Mouse (Mus musculus): ENCODE results near the gene Tmem107.
"Not testable (repeated sequence)": the region's sequence is repeated elsewhere in the genome, so short reads cannot be mapped to it uniquely, and the experiment has no call there.

Gene Tmem107

DNA sequence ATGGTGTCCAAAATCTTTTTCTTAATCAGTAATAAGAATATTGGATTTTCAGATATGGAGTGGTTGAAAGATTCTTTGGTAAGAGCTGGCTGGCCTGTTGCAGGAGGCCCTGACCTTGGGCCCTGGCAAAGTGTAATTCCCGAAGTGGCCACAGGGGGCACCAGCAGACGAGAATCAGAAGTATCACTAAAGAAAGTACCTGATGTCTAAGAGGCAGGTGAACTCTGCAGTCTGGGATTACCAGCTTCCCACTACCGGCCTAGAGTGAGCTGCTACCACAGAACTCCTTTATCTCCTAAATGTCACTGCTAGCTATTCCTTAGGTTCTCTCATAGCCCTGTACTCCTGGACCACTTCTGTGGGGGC lies 21.8 kb downstream of the Tmem107 start:
- DNase-seq (ENCODE audit: low read depth, low spot score), result peak; percentile 83

DNA sequence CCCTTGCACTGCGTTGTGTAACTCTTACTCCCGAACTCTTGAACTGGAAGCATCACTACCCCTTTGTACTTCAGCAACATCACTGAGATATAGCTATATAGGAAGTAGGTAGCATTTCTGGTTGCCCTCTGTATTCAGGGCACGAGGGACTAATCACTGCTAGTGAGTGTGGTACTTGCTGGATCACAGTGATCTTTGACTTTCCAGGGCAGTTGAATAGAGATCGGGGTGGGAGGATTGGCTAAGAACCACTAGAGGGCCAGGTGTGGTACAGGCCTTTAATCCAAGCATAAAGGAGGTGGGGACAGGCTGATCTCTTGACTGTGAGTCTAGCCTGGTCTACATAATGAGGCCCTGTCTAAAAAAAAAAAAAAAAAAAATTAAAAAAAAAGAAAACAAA lies 22.3 kb downstream of the Tmem107 start:
- DNase-seq (ENCODE audit: low read depth, low spot score), result no peak

DNA sequence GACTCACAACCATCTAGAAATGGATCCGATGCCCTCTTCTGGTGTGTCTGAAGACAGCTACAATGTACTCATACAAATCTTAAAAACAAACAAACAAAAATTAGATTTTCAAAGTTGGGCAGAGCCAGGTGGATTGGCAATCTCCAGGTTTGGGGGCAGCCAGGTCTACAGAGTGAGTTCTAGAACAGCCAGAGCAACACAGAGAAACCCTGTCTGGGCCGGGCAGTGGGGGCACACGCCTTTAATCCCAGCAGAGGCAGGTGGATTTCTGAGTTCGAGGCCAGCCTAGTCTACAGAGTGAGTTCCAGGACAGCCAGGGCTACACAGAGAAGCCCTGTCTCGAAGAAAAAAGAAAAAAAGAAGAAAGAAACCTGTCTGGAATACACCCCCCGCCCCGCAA lies 23.2 kb downstream of the Tmem107 start:
- DNase-seq (ENCODE audit: low read depth, low spot score), result not testable (repeated sequence)

DNA sequence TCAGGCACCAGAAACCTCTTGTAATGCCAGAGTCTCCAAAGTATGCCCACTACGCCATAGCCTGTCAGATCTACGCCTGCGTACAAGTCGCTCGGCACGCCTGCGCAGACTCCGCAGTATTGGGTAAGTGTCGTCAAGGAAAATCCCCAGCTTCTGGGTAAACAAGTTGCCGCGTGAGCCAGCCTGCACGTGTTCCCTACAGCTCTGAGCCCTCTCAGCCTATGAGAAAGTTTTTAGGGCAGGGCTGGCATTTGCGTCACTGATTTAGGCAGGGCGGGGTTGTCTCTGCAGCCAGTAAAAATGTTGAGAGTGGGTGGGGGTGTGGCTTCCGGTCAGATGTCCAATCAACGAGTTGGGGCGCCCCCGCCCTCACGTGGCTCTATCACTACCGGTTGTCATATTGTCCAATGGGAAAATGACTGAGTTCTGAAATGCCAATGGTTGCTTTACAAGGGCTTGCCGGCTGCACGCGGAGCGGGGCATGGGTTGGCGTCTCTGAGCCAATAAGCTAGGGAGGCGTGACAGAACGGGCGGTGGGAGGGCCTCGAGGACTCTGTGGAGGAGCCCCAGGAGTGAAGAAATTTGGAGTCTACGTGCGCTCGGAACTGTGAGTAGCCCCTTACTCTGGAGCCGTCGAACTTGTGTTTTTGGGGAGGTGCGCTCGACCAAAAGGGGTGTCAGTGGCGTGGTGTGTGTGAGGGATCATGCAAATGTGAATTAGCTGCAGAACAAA lies 24.3 kb downstream of the Tmem107 start, which contains the start of gene Per1:
Per1 (plus strand) TSS at position 521 of the 733 bp plus-strand sequence.
- DNase-seq (ENCODE audit: low read depth, low spot score), result peak; percentile 100

DNA sequence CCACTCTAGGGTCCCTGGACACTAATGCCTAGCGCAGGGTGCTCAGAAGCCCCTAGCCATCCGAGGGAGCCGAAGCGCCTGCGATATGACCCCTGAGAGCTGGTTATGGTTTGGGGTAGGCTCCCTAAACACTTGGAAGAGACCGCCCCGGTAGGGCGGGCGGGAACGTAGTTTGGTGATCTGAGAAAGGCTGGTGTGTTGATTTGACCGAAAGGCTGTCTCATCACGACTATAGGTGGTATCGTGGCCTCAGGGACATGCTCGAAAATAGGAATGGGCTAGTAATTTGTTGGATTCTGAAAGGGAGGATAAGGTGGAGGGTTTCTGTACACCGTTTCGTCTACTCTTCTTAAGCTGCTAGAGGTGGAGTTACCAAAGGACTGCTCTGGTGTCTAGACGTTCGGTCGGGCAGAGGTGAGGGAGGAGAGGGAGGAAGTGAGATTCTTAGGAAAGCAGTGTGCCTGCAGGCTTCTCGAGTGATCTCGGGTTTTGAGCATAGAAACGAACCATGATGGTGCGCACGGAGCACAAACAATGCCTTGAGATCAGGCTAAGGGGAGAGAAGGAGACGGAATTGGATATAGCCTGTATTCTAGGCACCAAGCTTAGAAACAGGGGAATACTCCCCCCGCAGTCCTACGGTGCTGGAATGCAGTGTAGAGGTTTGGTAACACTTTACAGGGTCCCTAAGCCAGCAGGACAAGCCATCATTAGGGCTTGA lies 25.1 kb downstream of the Tmem107 start:
- peak; percentile 48 for DNase-seq (ENCODE audit: low read depth, low spot score)

DNA sequence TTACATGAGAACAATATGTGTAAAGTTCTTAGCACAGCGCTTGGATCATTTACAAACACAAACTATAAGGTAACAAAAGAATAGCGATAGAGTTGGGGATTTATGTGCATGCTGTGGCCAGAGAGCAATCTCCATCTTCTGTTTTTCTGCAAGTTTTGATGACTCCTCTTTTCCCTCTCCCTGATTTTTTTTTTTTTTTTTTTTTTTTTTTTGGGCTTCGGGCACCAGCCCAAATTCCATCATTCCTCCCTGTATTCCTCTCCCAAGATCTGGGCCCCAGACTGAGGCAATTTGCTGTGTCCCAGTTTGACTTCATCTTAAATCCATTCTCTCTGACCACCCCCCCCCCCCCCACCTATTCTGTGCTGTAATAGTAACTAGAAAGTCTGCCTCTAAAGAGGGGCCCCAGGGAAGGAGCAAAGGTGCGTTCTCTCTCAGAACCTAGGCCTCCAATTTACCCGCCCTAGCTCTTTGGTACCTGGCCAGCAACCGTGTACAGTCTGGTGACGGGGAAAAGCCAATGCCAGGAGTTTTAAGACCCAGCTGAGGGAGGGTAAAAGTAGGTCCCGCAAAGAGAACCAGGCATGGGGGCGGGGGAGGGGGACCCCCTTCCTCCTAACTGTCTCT lies 25.9 kb downstream of the Tmem107 start:
- DNase-seq (ENCODE audit: low read depth, low spot score), result no peak

DNA sequence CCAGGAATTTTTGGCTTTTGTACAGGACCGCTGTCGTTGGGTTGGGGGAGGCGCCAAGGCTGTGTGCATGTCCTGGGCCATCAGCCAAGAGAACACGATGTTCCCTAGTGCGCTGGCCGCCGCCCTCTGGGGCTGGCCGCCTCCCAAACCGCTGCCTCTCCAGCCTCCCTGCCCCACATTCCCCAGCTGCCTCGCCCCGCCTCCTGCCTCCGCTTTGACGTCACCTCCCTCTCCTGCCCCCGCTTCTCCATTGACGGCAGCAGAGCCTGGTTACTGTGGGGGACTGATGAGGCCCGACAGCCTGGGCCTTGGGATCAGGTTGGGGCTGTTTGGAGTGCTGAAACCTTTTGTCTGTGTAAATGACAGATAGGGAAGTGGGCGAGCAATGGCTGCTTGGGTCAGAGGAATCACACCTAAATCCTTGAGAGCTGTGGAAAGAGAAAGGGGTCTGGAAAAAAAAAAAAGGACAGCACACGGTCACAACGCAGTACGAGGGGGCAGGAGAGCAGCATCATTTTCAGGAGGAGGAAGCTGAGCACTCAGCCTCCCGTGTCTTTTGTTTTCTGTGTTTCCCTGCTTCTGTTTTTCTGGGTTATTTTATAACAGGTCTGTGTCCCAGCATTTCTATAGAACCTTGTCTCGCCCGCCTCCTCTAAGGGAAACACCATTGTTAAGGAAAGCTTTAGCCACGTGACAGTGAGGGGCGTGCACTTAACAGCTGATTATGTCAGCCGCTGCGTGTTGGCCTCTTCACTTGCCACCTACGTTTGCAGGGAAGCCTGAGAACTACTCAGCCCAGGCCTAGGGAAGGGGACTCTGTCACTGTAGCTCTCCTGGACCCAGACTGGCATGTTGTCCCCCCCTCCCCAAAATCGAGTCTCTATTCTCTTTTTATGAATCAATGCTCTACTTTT lies 26.6 kb downstream of the Tmem107 start:
- DNase-seq (ENCODE audit: low read depth, low spot score), result peak; percentile 97

DNA sequence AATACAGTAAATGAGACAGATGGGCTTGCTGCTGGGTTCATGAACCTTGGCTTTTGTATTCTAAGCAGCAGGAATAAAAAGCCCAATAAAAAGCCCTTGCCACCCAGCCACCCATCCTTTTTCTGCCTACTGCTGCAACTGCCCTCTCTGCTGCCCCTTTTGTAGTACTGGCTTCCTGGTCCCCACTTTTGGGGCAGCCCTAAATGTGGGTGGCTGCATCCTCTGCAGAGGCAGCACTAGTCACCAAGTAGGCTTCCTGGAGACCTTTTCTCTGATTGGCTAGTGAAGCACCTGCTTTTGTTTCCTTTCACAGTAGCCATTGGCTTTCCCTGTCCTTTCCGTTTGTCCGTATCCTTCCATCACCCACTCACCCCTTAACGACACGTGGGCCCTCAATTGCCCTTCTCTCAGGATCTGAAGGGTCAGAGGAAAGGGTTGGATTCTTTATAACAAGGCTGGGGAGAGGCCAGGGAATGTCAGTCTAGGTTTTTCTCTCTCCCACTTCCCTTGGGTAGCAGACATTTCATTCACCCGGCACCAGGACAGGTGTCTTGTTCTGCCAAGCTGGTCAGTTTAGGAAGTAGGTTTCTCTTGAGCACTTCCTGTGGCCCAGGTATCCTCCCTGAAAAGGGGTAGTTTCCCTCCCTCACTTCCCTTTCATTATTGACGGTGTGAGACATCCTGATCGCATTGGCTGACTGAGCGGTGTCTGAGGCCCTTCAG lies 27.6 kb downstream of the Tmem107 start:
- peak; percentile 76 for DNase-seq (ENCODE audit: low read depth, low spot score)

DNA sequence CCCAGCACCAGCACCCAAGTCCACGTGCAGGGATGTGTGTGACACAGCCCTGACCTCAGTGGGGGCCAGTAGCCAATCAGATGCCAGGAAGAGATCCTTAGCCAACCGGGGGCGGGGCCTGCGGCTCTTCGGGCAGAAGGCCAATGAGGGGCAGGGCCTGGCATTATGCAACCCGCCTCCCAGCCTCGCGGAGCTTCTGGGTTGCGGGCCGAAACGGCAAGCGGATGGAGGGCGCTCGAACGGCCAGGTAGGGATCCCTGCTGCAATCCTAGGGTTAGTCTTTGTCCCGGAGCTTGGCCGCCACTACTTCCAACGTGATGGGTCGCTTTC lies 28.1 kb downstream of the Tmem107 start:
- DNase-seq (ENCODE audit: low read depth, low spot score), result peak; percentile 98

DNA sequence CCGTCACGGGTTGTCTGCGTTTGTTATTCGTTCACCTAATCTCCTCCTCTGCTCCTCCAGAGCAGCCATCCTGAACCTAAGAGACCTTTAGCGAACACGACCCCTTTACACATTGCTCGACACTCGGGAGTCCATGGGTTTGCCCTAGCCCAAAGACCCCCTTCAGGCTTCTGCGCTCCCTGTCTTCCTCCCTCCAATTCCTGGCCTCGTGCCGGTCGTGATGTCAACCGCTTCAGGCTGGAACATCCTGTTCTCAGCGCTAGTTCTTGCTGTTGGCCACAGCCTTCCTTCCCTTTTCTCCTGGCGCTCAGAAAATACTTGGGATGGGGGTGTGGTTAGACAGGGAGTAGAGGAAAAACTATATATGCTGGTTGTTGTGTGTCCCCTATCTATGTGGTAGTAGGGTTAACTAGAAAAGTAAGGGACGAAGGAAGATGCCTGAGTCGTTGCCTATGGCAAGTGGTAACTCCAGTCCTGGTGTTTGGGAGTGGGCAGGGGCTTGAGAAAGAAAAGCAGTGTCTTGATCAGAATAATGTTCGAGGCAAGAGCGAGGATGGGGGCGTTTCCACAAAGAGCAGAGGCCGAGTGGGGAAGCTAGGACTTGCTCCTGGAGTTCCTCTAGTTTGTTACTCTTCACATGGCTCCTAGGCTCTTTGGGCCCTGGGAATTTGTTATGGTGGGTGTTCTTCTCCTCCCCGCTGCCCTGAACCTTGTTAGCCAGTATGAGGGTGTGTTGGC lies 28.7 kb downstream of the Tmem107 start:
- peak; percentile 79 for DNase-seq (ENCODE audit: low read depth, low spot score)

DNA sequence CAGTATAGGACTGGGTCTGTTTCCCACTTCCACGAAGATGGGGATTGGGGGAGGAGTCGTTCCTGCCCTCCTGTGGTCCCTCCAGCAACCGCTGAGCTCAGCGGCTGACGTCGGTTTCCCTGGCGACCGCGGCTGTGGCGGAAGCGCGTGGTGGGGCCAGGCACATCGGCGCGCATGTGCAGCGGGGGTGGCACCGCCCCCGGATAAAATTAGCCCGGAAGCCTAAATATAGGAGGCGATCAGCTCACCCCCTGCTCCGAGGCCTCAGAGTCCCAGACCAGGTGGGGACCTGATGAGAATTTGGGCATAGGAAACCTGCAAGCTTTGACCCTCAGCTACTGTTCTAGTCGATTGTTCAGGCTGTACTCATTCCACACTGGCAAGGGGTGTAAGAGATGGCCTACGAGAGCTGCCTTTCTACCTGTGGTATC lies 29.3 kb downstream of the Tmem107 start:
- peak; percentile 97 for DNase-seq (ENCODE audit: low read depth, low spot score)

DNA sequence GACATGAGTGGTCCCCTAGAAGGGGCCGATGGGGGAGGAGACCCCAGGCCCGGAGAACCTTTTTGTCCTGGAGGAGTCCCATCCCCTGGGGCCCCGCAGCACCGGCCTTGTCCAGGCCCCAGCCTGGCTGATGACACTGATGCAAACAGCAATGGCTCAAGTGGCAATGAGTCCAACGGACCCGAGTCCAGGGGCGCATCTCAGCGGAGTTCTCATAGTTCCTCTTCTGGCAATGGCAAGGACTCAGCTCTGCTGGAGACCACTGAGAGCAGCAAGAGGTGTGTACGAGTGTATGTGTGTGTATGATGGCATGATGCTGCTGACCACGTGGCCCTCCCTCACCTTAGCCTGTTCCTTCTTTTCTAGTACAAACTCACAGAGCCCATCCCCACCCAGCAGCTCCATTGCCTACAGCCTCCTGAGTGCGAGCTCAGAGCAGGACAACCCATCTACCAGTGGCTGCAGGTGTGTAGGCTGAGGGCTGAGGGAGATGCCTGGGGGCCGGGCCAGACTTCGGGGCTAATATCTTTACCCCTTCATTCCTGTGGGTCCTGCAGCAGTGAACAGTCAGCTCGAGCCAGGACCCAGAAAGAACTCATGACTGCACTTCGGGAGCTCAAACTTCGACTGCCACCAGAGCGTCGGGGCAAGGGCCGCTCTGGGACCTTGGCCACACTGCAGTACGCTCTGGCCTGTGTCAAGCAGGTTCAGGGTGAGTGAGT lies 30.2 kb downstream of the Tmem107 start:
- DNase-seq (ENCODE audit: low read depth, low spot score), result no peak

DNA sequence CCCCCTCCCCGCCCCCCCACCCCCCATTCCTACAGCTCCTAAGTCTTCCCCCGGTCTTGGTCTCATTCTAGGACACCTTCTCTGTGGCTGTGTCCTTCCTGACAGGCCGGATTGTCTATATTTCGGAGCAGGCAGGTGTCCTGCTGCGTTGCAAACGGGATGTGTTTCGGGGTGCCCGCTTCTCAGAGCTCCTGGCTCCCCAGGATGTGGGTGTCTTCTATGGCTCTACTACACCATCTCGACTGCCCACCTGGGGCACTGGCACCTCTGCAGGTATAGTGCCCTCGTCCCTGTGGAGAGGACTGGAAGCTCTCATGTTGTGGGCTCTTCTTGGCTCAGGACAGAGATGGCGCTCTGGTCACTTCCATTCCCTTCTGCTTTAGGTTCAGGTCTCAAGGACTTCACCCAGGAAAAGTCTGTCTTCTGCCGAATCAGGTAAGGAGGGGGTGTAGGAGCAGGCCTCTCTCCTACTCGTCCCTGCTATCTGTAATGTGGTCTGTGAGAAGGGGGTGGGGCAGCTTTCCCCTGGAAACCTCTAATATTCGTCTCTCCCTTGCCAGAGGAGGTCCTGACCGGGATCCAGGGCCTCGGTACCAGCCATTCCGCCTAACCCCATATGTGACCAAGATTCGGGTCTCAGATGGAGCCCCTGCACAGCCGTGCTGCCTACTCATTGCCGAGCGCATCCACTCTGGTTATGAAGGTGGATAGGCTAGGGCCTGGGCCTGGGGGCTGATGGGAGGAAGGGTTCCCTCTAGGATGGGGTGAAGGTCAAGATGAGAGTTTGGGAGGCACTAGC lies 31.2 kb downstream of the Tmem107 start:
- no peak for DNase-seq (ENCODE audit: low read depth, low spot score)

DNA sequence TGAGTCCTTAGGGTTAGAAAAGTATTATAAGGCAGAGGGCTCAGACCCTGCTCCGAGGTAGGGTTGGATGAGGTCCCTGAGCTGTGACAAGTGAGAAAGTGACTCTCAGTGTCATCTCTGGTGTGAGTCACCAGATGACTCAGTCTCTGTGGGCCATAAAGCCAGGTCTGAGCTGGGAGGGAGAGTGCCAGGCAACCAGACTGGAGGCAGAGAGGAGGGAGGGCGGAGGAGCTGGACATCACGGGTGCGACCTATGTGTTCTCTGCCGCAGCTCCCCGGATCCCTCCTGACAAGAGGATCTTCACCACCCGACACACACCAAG lies 31.8 kb downstream of the Tmem107 start:
- peak; percentile 89 for DNase-seq (ENCODE audit: low read depth, low spot score)

DNA sequence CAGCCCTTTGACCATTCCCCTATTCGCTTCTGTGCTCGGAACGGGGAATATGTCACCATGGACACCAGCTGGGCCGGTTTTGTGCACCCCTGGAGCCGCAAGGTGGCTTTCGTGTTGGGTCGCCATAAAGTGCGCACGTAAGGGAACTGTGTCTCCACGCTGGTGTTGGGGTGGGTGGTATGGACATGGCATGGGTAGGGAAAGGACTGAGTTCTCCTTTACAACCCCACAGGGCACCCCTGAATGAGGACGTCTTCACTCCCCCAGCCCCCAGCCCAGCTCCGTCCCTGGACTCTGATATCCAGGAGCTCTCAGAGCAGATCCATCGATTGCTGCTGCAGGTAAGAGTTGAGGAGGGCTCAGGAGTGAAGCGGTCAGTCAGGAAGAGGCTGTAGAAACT lies 32.5 kb downstream of the Tmem107 start:
- no peak for DNase-seq (ENCODE audit: low read depth, low spot score)

DNA sequence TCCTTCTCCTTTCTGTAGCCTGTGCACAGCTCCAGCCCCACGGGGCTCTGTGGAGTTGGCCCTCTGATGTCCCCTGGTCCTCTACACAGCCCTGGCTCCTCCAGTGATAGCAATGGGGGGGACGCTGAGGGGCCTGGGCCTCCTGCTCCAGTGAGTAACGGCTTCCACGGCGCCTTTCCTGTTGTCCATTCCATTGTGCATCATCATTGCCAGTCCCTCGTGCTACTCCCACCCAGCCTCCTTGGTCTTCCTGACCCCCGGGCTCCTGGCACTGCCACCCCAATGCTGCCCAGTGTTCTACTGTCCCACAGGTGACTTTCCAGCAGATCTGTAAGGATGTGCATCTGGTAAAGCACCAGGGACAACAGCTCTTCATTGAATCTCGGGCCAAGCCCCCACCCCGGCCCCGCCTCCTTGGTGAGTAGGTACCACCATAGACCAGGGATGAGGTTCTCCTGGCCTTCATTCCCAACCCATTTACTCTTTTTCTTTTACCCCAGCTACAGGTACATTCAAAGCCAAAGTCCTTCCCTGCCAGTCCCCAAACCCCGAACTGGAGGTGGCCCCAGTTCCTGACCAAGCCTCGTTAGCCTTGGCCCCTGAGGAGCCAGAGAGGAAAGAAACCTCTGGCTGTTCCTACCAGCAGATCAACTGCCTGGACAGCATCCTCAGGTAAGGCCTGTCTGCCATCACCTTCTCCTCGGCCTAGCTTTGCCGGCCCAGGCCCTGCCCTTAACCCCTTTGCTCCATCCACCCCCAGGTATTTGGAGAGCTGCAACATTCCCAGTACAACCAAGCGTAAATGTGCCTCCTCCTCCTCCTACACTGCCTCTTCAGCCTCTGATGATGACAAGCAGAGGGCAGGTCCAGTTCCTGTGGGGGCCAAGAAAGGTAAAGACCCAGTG lies 33.2 kb downstream of the Tmem107 start:
- DNase-seq (ENCODE audit: low read depth, low spot score), result no peak

DNA sequence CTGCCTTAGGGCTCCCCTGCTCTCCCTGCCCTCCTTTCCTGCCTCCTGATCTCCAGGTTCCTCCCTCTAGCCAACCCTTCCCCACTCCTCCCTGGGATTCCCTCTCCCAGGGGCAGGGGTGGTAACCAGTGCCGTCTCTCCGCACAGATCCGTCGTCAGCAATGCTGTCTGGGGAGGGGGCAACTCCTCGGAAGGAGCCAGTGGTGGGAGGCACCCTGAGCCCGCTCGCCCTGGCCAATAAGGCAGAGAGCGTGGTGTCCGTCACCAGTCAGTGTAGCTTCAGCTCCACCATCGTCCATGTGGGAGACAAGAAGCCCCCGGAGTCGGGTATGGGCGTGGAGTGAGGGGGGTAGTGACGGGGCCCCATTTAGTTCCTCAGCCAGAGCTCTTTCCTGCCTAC lies 33.9 kb downstream of the Tmem107 start:
- no peak for DNase-seq (ENCODE audit: low read depth, low spot score)

DNA sequence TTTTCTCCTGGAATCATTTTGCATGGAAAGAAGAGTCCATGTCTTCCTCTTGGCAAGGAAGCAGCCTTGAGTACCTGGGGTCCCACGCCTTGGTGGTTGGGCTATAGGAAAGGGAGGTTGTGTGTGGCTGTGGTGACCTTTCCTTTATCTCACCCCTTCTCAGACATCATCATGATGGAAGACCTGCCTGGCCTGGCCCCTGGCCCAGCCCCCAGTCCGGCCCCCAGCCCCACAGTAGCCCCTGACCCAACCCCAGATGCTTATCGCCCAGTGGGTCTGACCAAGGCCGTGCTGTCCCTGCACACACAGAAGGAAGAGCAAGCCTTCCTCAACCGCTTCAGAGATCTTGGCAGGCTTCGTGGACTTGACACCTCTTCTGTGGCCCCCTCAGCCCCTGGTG lies 34.6 kb downstream of the Tmem107 start:
- no peak for DNase-seq (ENCODE audit: low read depth, low spot score)
